Mouse (Mus musculus) forebrain, embryonic 15.5 days (tissue): ENCODE measurements around the gene Fam198a. TPM values are rescaled to one million over a fixed set of nuclear protein-coding genes. Genes with fewer than 3 reads are reported as not detected.

ENCODE experiments used
- ATAC-seq: fragments of 200-750 bp; cut with Nextera tagmentation; replicated peaks from 2 replicates; pipeline ENCODE4 v1.8.0; 2017; ENCODE audit warnings: mild to moderate bottlenecking, moderate TSS enrichment, moderate library complexity
- H3K27ac ChIP-seq: fragments of 300-500 bp; sonication (generic); replicated peaks from 2 replicates; pipeline ENCODE4 v1.5.1; 2015; ENCODE audit warnings: mild to moderate bottlenecking, inconsistent platforms
- H3K27me3 ChIP-seq: fragments of 300-500 bp; sonication (generic); 2 replicates; pipeline ENCODE4 v1.6.1; 2015; ENCODE audit warnings: inconsistent platforms
- H3K36me3 ChIP-seq: fragments of 300-500 bp; sonication (generic); 2 replicates; pipeline ENCODE4 v1.6.1; 2015; ENCODE audit warnings: mild to moderate bottlenecking, inconsistent platforms
- H3K4me1 ChIP-seq: fragments of 300-500 bp; sonication (generic); 2 replicates; pipeline ENCODE4 v1.6.1; 2015; ENCODE audit warnings: inconsistent platforms
- H3K4me2 ChIP-seq: fragments of 300-500 bp; sonication (generic); replicated peaks from 2 replicates; pipeline ENCODE4 v1.6.1; 2015; ENCODE audit warnings: mild to moderate bottlenecking, inconsistent platforms
- H3K4me3 ChIP-seq: fragments of 300-500 bp; sonication (generic); 2 replicates; pipeline ENCODE4 v1.5.1; 2015; ENCODE audit warnings: mild to moderate bottlenecking, inconsistent platforms
- H3K9ac ChIP-seq: fragments of 300-500 bp; sonication (generic); replicated peaks from 2 replicates; pipeline ENCODE4 v1.6.1; 2015; ENCODE audit warnings: mild to moderate bottlenecking, inconsistent platforms
- H3K9me3 ChIP-seq: fragments of 300-500 bp; sonication (generic); 2 replicates; pipeline ENCODE4 v1.6.1; 2016; ENCODE audit warnings: inconsistent platforms
- WGBS: fragments of 180-500 bp; shearing (Covaris S2); methylation state at CpG from one replicate; pipeline ENCODE4 v1.1.7; 2015; ENCODE audit warnings: mixed read lengths; 5-methylcytosine and 5-hydroxymethylcytosine counted together
- polyA plus RNA-seq: library from polyadenylated mRNA; unstranded; fragments of >200 nt; fragmentation: Nextera tagmentation; extraction: Ambion mirVana; gene quantifications from 2 replicates; pipeline ENCODE4 v1.2.1, GENCODE M21; 2015

The Fam198a gene
- polyA plus RNA-seq, 1 experiment from 2014 or later, result 1.4 TPM

GRCm38 (mm10) chr9:121969841-121970381, 19.1 kb downstream of the Fam198a start:
- Histone ChIP-seq H3K4me1 (peaks cover 6% of the 10 kb centered on the region), H3K9me3 (no peaks in the 10 kb centered on the region), H3K9ac (no peak overlapping the region), H3K27ac (peak overlapping the region; percentile 27; the same call in 1 of the 2 replicates), H3K4me2 (no peak overlapping the region), H3K4me3 (no peak overlapping the region), H3K27me3 (no peaks in the 10 kb centered on the region), H3K36me3 (no peaks in the 10 kb centered on the region)
- 56% methylated on average over 5 of the region's 5 CpGs for WGBS
- ATAC-seq, result no peak

- Histone ChIP-seq H3K4me3 (no peak overlapping the region), H3K4me2 (no peak overlapping the region), H3K9ac (no peak overlapping the region), H3K27me3 (no peaks in the 10 kb centered on the region), H3K4me1 (peaks cover 6% of the 10 kb centered on the region), H3K36me3 (no peaks in the 10 kb centered on the region), H3K27ac (no peak overlapping the region), H3K9me3 (no peaks in the 10 kb centered on the region)
- WGBS, result 67% methylated on average over 1 of the region's 1 CpGs
- ATAC-seq, result no peak
Observed at GRCm38 (mm10) chr9:121973207-121973606, 22.4 kb downstream of the Fam198a start.

- Histone ChIP-seq H3K4me3 (no peak overlapping the region), H3K4me2 (no peak overlapping the region), H3K27me3 (no peaks in the 10 kb centered on the region), H3K9ac (no peak overlapping the region), H3K36me3 (no peaks in the 10 kb centered on the region), H3K9me3 (no peaks in the 10 kb centered on the region), H3K27ac (peak overlapping the region; percentile 58; the same call in 1 of the 2 replicates), H3K4me1 (peaks cover 6% of the 10 kb centered on the region)
- 67% methylated on average over 12 of the region's 12 CpGs for WGBS
- no peak; the same call in 1 of the 2 replicates for ATAC-seq
Observed at GRCm38 (mm10) chr9:121974141-121974986, 23.6 kb downstream of the Fam198a start.

GRCm38 (mm10) chr9:121975321-121975720, 24.5 kb downstream of the Fam198a start:
- H3K4me3 ChIP-seq, result no peak overlapping the region
- 84% methylated on average over 2 of the region's 2 CpGs for WGBS
- no peaks in the 10 kb centered on the region for H3K9me3 ChIP-seq
- no peak overlapping the region for H3K4me2 ChIP-seq
- no peaks in the 10 kb centered on the region for H3K27me3 ChIP-seq
- no peak overlapping the region for H3K27ac ChIP-seq
- H3K9ac ChIP-seq, result no peak overlapping the region
- H3K4me1 ChIP-seq, result peaks cover 6% of the 10 kb centered on the region
- ATAC-seq, result no peak
- H3K36me3 ChIP-seq, result no peaks in the 10 kb centered on the region

GRCm38 (mm10) chr9:121981046-121981445, 30.3 kb downstream of the Fam198a start:
- 83% methylated on average over 9 of the region's 9 CpGs for WGBS
- peaks cover 4% of the 10 kb centered on the region; the same call in 1 of the 2 replicates for H3K4me1 ChIP-seq
- H3K9me3 ChIP-seq, result no peaks in the 10 kb centered on the region
- no peaks in the 10 kb centered on the region for H3K27me3 ChIP-seq
- H3K4me2 ChIP-seq, result no peak overlapping the region
- H3K36me3 ChIP-seq, result peaks cover 8% of the 10 kb centered on the region; the same call in 1 of the 2 replicates
- H3K9ac ChIP-seq, result no peak overlapping the region
- no peak overlapping the region for H3K27ac ChIP-seq
- H3K4me3 ChIP-seq, result no peak overlapping the region
- ATAC-seq, result no peak

- H3K36me3 ChIP-seq, result peaks cover 8% of the 10 kb centered on the region; the same call in 1 of the 2 replicates
- H3K27me3 ChIP-seq, result no peaks in the 10 kb centered on the region
- no peak overlapping the region for H3K4me3 ChIP-seq
- peaks cover 4% of the 10 kb centered on the region; the same call in 1 of the 2 replicates for H3K4me1 ChIP-seq
- H3K9ac ChIP-seq, result no peak overlapping the region
- no peak overlapping the region for H3K27ac ChIP-seq
- H3K9me3 ChIP-seq, result no peaks in the 10 kb centered on the region
- ATAC-seq, result no peak
- 87% methylated on average over 10 of the region's 10 CpGs for WGBS
- H3K4me2 ChIP-seq, result no peak overlapping the region
Observed at GRCm38 (mm10) chr9:121981466-121982105, 30.8 kb downstream of the Fam198a start.

- H3K9ac ChIP-seq, result no peak overlapping the region
- 97% methylated on average over 22 of the region's 22 CpGs for WGBS
- peaks cover 8% of the 10 kb centered on the region; the same call in 1 of the 2 replicates for H3K36me3 ChIP-seq
- H3K4me2 ChIP-seq, result no peak overlapping the region
- H3K4me1 ChIP-seq, result peaks cover 4% of the 10 kb centered on the region; the same call in 1 of the 2 replicates
- ATAC-seq, result no peak
- H3K27ac ChIP-seq, result no peak overlapping the region
- H3K27me3 ChIP-seq, result no peaks in the 10 kb centered on the region
- H3K9me3 ChIP-seq, result no peaks in the 10 kb centered on the region
- no peak overlapping the region for H3K4me3 ChIP-seq
Observed at GRCm38 (mm10) chr9:121982214-121982613, 31.4 kb downstream of the Fam198a start.

- no peak for ATAC-seq
- WGBS, result 94% methylated on average over 15 of the region's 15 CpGs
Observed at GRCm38 (mm10) chr9:121982665-121983064, 31.9 kb downstream of the Fam198a start.

GRCm38 (mm10) chr9:121983504-121983903, 32.7 kb downstream of the Fam198a start:
- H3K27ac ChIP-seq, result no peak overlapping the region
- 51% methylated on average over 15 of the region's 15 CpGs for WGBS
- no peaks in the 10 kb centered on the region for H3K9me3 ChIP-seq
- peaks cover 4% of the 10 kb centered on the region; the same call in 1 of the 2 replicates for H3K4me1 ChIP-seq
- H3K9ac ChIP-seq, result no peak overlapping the region
- peaks cover 8% of the 10 kb centered on the region; the same call in 1 of the 2 replicates for H3K36me3 ChIP-seq
- no peaks in the 10 kb centered on the region for H3K27me3 ChIP-seq
- no peak overlapping the region for H3K4me2 ChIP-seq
- H3K4me3 ChIP-seq, result no peak overlapping the region
- ATAC-seq, result 0 out of 2 replicates have a peak, but pooled peaks have one; percentile 27

More at GRCm38 (mm10) chr9:121982665-121983064, 31.9 kb downstream of the Fam198a start:
- Histone ChIP-seq H3K9me3 (no peaks in the 10 kb centered on the region), H3K4me1 (peaks cover 4% of the 10 kb centered on the region; the same call in 1 of the 2 replicates), H3K9ac (no peak overlapping the region), H3K36me3 (peaks cover 8% of the 10 kb centered on the region; the same call in 1 of the 2 replicates), H3K27me3 (no peaks in the 10 kb centered on the region), H3K27ac (no peak overlapping the region), H3K4me2 (no peak overlapping the region), H3K4me3 (no peak overlapping the region)

GRCm38 (mm10) chr9:121984465-121985461, 34.0 kb downstream of the Fam198a start:
- 73% methylated on average over 15 of the region's 15 CpGs for WGBS
- H3K9ac ChIP-seq, result no peak overlapping the region
- peak; percentile 70 for ATAC-seq

GRCm38 (mm10) chr9:121988910-121989309, 38.1 kb downstream of the Fam198a start:
- no peak for ATAC-seq
- 84% methylated on average over 3 of the region's 3 CpGs for WGBS

More at GRCm38 (mm10) chr9:121984465-121985461, 34.0 kb downstream of the Fam198a start:
- Histone ChIP-seq H3K4me3 (no peak overlapping the region), H3K4me1 (peaks cover 4% of the 10 kb centered on the region; the same call in 1 of the 2 replicates), H3K9me3 (no peaks in the 10 kb centered on the region), H3K27me3 (no peaks in the 10 kb centered on the region), H3K27ac (no peak overlapping the region), H3K4me2 (no peak overlapping the region), H3K36me3 (peaks cover 8% of the 10 kb centered on the region; the same call in 1 of the 2 replicates)

More at GRCm38 (mm10) chr9:121988910-121989309, 38.1 kb downstream of the Fam198a start:
- Histone ChIP-seq H3K9me3 (no peaks in the 10 kb centered on the region), H3K27ac (no peak overlapping the region), H3K36me3 (no peaks in the 10 kb centered on the region), H3K4me1 (peaks cover 7% of the 10 kb centered on the region; the same call in 1 of the 2 replicates), H3K4me2 (no peak overlapping the region), H3K9ac (no peak overlapping the region), H3K27me3 (no peaks in the 10 kb centered on the region), H3K4me3 (no peak overlapping the region)
